Mouse (Mus musculus): ENCODE results near the gene Krt33a.
A peak's percentile ranks its signal among the peaks of the same experiment; 100 is the strongest.

Krt33a gene

GRCm38 (mm10) chr11:100016112-100016511, at the start of gene Krt33a:
TSS of gene Krt33a (minus strand) at chr11:100016212.
- no peak for DNase-seq (ENCODE audit: low spot score in 2 of 2)

- DNase-seq (ENCODE audit: low spot score in 2 of 2), result no peak
These were observed 42.9 kb upstream of the Krt33a start for GRCm38 (mm10) chr11:100058875-100059274.

- no peak for DNase-seq (ENCODE audit: low spot score in 2 of 2)
These were observed 40.0 kb upstream of the Krt33a start for GRCm38 (mm10) chr11:100055686-100056655.

DNA sequence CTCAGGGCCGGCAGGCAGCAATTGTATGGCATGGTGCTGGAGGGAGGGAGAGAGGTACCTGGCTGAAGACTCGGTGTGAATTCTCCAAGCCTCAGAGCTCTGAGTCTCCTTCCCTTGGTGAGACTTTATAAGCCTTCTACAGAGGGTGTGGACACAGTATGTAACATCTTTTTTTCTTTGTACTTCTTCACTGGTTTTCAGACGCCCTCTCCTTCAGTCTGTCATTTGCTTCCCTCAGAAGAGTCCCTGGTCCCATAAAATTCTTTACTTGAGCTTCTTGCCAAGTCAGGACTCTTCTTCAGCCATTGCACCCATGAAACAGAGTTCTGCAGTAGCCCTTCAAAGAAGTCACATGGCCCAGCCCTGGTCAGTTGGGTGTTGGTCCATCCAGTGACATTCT, 34.4 kb upstream of the Krt33a start, which contains the start of gene Krt31:
Gene Krt31 (minus strand): TSS at position 101 of the 400 bp plus-strand sequence.
- no peak for DNase-seq (ENCODE audit: low spot score in 2 of 2)

DNA sequence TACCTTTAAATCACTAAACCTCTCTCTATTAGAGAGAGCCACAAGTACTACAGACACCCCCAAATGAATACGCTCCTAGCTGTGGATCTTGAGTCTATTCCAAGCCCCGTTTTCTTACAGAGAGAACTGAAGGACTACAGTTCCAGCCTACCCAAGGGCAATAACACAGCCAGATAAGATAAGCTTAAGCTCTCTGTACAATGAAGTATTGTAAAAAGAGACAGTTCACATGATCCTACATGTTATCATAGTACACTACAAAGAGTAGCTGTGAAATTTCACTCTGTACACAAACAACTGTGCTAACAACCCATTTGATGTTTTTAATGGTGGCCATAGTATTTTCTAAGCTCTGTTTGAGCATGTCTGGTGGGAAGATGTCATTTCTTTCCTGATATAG, 31.2 kb upstream of the Krt33a start:
- no peak for DNase-seq (ENCODE audit: low spot score in 2 of 2)

GRCm38 (mm10) chr11:100046303-100046866, 30.4 kb upstream of the Krt33a start:
- no peak for DNase-seq (ENCODE audit: low spot score in 2 of 2)

DNA sequence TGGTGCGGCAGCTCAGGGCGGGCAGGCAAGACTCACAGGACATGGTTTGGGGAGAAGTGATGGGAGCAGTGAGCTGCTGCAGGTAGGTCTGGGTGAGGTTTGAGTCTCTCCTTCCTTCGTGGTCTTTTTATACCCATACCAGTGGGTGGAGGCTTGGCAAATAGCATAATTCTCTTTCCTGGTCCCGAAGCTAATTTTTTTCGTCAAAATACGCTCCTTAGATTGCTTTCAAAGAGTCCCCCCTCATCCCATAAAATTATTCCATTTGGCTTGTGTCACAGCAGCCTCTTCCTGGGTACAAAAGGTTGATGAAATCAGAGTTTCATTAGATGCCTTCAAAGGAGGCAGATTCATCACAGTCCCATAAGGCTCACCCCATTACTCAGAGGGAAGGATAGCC, 25.4 kb upstream of the Krt33a start, which contains the start of gene Krt34:
Gene Krt34 (minus strand): TSS at position 101 of the 400 bp plus-strand sequence.
- no peak for DNase-seq (ENCODE audit: low spot score in 2 of 2)

DNA sequence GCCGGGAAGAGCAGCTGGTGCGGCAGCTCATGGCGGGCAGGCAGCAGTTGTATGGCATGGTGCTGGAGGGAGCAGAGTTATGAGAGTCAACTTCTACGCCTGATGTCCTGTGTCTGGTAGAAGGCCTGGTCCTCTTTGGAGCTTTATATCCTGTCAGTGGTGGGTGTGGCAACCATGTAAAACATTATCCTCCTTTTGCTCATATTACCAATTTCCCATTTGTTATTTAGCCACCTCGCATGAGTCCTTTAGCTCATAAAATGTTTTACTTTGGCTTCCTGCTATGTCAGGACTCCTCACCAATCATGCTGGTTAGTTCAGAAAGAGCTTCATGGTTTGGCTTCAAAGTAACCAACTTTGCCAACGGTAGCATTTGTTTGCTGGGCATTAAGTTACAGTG, 13.8 kb upstream of the Krt33a start, which contains the start of gene Krt33b:
Gene Krt33b (minus strand): TSS at position 101 of the 400 bp plus-strand sequence.
- DNase-seq (ENCODE audit: low spot score in 2 of 2), result no peak

DNA sequence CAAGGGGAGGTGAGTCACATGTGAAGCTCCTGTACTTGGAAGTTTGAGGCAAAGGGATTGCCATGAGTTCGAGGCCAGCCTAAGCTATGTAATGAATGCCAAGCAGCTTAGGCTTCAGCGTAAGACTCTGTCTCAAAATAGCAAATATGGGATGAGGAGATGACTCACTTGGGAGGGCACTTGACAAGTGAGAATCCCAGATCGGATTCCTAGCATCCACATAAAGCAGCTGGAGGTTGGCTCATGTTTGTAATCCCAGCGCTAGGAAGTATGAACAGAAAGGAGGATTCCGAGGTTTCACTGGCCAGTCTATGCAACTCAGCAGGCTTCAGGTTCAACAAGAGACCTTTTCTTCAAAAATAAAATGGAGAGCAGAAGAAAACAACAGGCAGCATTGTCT, 5.4 kb upstream of the Krt33a start:
- no peak for DNase-seq (ENCODE audit: low spot score in 2 of 2)

- no peak for DNase-seq (ENCODE audit: low spot score in 2 of 2)
These were observed 3.5 kb upstream of the Krt33a start for GRCm38 (mm10) chr11:100019466-100019865.

GRCm38 (mm10) chr11:100013691-100014171, 2.3 kb downstream of the Krt33a start:
- DNase-seq (ENCODE audit: low spot score in 2 of 2), result no peak

DNA sequence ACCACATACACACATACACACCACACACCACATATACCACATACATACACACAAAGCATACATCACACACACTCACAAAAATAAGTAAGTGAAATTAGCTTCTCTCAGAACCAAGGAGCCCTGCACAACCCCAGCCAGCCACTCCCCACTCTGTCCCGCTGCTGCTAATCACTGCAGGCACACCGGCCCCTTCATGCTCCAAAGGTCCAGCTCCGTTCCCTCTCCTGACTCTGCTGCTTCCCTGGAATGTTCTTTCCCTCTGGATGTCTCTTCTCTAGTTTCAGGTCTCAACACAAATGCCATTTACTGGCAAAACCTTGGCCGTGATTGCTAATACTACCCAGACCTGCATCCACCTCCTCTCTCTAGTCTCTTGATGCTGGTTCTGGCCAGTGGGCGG, 5.3 kb downstream of the Krt33a start:
- DNase-seq (ENCODE audit: low spot score in 2 of 2), result no peak

DNA sequence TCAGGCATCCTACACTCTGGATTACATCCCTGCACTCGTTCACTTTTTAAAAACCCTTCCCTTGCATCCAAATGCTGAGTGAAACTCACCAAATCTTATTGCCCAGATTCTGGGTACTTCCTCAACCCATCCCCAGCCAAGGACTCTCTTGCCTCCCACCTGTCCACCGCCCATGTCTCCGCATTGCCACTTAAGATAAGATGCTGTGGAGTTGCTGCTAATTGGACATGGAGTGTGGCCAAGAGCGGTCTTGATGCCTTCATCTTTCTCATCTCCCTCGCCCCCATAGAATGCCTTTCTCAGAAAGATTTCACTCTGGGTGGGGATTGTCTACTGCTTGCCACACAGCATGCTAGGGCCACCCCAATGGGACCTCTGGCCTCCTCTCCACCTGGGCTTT, 7.7 kb downstream of the Krt33a start:
- no peak for DNase-seq (ENCODE audit: low spot score in 2 of 2)

GRCm38 (mm10) chr11:100006624-100007023, 9.4 kb downstream of the Krt33a start:
- DNase-seq (ENCODE audit: low spot score in 2 of 2), result no peak

- no peak for DNase-seq (ENCODE audit: low spot score in 2 of 2)
These were observed 10.1 kb downstream of the Krt33a start for GRCm38 (mm10) chr11:100005905-100006304.

GRCm38 (mm10) chr11:100004846-100005245, 11.2 kb downstream of the Krt33a start:
- DNase-seq (ENCODE audit: low spot score in 2 of 2), result peak; percentile 25 to 55

GRCm38 (mm10) chr11:99999091-99999490, 16.9 kb downstream of the Krt33a start:
- DNase-seq (ENCODE audit: low spot score in 2 of 2), result no peak

DNA sequence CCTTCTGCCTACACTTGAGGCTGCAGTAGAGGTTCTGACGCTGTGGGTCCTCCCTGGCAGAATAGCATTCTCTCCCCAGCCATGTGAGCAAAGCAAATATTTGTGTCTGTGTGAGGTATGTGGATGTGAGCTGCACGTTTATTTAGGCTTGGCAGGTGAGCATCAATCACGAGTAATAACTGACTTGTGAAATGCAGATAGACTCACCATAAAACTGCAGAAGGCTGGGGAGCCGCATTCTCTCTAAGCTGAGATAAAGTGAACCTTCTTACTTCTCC, 21.7 kb downstream of the Krt33a start:
- DNase-seq (ENCODE audit: low spot score in 2 of 2), result no peak

DNA sequence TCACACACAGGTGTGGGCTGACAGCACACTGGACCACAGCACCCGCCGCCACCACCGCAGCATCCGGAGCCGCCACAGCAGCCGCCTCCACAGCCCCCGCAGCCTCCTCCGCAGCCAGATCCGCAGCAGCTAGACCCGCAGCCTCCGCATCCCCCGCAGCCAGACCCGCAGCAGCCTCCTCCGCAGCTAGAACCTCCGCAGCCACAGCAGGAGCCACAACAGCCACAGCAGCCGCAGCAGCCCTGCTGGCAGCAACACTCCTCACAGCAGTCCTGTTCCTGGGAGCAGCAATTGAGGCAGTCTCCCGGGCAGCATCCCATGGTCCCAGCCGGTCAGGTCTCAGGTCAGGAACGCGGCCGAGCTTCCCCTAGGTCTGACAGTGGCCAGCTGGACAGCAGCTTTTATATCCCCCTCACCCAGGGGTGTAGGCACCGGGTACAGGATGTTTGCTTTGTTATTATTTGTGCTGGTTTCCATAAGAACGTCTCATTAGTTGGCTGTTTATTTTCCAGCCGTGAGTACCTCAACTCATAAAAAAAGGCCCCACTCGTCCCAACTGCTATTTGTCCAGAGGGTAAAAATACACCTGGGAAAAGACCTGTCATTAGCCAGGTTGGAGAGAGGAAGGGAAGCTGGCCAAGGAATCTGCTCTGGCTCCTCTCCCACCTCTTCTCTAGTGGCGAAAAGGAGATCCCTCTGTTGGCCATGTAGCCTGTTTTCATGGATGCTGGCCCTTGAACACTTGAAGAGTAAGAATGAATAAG, 22.2 kb downstream of the Krt33a start, which contains the start of gene Krtap17-1:
Gene Krtap17-1 (minus strand): TSS at position 375 of the 764 bp plus-strand sequence.
- DNase-seq (ENCODE audit: low spot score in 2 of 2), result no peak

DNA sequence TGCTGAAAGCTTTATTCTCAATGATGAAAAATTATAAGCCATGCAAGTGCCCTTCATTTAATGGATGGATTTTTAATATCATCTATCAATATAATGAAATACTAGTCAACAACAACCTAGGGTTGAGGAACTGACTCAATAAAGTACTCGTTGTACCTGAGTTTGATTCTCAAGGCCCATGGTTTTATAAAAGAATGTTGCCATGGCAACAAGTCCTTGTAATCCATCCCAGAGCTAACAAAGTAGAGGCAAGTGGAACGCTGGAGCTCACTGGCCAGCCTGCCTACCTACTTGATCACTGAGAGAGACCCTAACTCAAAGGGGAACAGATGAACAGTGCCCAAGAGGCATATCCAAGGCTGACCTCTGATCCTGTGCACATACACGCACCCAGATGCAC, 25.4 kb downstream of the Krt33a start:
- no peak for DNase-seq (ENCODE audit: low spot score in 2 of 2)

- DNase-seq (ENCODE audit: low spot score in 2 of 2), result no peak
These were observed 26.1 kb downstream of the Krt33a start for GRCm38 (mm10) chr11:99989881-99990405.

GRCm38 (mm10) chr11:99988530-99988929, 27.5 kb downstream of the Krt33a start:
- no peak for DNase-seq (ENCODE audit: low spot score in 2 of 2)
